Mouse (Mus musculus): ENCODE data around the gene Dscaml1. TPM values are rescaled to one million over a fixed set of nuclear protein-coding genes. Genes with fewer than 3 reads are reported as not detected.
A peak's percentile ranks its signal among the peaks of the same experiment; 100 is the strongest.

The Dscaml1 gene
- total RNA-seq, 2 experiments from 2014 or later: not detected

DNA sequence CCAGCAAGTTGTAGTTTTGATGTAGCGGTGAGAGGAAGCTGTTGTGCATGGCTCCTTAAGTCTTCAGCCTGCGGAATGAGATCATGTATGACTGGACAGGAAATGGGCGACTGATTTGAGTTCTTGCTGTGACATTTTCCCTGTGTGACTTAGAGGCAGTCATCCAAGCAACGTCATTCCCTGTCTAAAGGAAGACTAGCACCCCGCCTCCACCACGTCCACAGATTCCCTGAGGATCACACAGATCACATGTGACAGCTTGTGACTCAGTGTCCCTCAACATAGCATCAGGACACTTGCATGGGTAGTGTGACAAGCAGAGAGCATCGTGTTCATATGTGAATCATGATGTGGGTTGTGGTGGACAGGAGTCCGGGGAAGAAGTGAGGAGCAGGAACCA, 147.6 kb downstream of the Dscaml1 start:
- no peak for DNase-seq

DNA sequence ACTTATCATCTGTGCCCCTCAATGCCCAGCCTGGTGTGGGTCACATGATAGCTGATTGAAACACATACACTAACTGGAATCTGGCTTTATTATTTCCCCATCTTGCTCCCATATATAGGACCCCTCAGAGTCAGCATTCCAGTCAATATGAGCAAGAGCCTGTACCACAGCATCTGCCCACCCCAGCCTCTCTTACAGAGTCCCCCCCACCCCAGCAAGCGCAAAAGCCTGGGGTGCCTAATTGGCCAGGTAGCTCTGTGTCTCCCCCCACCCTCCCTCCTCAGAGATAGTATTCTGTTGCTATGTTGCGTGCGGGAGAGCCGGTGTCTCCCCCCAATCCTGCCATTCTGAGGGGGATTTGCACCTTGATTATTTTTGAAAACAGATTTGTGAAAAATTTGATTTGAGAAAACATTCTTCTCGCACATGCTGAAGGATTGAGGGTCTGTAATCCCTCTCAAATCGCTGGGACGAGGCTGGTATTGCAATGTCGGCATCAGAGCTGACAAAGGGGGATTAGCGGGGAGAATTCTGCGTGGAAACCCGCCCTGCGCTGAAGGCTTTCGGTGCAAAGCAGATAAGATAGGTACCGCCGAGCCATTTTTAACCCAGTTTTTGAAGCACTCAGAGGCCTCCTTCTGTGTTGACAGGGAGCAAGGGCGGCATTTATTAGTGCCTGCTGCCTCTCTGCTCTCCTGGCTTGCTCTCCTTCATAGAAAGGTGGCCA, 153.8 kb downstream of the Dscaml1 start:
- DNase-seq: no peak

DNA sequence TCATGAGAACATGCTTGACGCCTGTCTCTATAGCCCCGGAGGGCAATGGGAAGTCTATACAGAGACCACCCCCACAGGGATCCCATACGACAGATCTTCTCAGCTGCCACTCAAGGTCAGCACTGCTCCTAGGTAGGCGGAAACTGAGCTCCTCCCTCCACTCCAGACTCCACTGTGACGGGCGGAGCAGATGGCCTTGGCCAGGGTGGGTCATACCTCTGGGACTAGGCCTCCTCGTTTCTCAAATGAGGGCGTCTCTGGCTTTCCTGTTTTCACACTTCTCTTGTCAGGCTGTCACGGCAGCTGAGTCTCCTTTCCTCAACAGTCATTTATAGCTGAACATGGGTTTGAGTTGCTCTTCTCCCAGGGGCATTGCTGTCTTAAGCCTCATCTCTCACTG, 160.0 kb downstream of the Dscaml1 start:
- DNase-seq: no peak

DNA sequence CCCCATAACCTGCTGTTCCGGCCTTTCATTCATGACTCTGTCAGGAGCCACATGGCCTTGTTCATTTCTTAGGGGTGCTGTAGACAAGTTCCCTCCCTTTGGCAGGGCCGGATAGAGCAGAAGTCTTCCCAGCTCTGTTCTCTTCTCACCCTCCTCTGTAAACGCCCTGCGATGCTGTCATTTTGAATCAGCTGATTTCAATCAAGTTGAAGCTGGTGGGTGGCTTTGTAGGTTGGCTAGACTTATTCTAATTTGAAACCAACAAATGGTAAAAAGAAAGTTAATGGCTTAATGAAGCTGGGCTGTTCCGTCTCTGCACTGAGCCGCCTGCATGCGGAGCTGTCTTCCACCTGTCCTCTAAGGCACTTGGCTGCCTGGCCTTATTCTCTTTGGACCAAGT, 161.3 kb downstream of the Dscaml1 start:
- DNase-seq: no peak

DNA sequence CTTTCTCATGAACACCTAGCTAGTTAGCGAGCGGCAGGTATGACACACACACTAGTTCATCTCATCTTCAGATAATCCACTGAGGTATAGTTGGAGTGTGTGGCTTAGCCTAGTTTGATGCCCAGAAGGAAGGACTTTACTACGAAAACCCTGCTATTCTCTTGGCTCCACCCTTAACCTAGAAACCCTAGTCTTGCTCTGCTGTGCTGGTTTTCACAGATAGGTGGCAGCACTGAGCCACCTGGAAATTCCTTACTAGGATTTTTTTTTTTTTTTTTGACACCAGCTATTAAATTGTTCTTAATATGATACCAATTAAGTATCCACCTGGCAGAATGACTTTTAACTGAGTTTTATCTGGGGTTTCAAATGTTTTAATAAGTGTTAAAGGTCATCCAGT, 163.4 kb downstream of the Dscaml1 start:
- DNase-seq: no peak

DNA sequence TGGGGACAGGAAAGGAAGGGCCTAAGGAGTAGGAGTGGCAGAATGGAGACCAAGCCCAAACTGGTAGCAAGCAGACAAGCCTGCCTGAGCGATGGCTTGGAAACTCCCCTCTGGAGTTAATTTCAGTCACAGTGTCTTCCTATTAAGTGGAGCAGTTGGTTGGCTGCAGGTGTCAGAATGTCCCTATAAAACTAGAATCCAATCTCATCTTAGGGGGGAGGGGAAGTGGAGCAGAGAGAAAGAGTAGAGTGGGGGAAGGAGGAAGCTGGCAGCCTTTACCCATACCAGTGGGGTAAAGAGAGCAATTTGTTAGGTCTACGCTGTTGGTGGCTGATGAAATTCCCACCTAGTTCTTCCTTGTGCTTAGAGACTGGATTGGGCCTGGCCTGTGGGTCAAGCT, 164.6 kb downstream of the Dscaml1 start:
- no peak for DNase-seq

DNA sequence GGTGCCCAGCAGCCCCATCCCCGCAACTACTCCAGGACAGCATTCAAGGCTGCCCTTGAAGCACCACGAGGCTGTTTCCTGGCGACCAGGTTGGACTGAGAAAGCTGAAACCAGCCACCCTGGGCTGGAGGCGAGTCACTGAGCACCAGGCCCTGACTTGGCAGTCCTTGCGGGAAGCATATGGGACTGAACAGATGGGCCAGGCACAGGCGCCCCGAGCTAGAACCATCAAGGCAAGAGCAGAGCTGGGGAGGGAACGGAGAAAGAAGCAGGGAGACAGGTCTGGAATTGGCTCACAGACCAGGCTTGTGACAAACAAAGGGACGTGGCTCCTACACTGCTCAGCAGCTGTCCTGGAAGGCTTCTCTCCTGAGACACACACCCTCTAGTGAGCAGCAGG, 165.9 kb downstream of the Dscaml1 start:
- DNase-seq: no peak

DNA sequence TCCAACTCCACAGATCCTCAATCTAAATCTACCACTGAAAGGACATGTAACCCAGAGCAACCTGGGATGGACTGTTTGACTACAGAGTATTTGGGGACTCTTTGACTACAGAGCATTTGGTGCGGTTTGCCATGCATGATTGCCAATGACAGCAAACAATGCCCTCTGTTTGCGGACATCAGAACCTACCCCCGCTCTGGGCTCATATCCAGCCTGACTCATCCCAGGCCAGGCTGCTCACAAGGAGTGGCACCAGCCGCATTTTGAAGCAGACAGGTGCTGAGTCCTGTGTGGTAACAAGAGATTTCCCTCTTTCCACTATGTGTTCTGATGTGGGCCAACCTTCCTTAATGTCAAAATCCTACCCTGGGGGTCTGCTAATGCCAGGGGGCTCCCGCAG, 171.7 kb downstream of the Dscaml1 start:
- DNase-seq: no peak

DNA sequence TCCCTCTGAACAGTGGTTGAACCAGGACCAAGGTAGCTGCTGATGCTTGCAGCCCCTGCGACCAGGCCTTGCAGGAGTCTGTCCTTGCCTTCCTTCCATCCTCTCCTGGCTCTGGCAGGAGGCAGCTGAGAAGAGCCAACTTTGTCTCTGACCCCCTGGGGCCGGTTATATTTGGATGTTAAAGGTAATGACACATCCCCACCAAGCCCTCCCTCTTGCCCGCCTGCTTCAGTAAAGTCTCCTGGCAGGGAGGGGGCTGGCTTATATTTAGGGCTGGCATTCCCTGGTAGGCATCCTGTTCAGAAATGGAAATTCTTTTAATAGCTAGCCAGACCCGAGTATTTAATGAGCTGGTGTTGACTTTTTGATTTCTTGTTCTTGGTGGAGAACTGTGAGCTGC, 172.9 kb downstream of the Dscaml1 start:
- DNase-seq: no peak

DNA sequence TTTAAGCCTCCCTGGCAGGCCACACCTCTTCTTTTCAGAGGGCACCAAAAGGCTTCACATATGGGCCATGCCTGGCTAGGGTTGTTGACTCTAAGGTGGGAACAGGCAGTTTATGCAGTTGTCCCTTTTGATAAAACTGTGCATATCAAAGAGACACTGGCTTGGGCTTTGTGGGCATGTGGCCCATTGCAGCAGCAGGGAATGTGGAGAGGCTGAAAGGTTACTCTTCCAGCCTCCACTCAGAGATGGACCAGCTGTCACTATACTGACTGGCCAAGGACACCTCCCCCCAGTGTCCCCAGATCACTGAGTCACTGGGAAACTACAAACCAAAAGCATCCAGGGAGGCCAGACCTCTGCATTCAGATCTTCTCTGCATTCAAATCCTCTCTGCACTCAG, 180.9 kb downstream of the Dscaml1 start:
- no peak for DNase-seq

DNA sequence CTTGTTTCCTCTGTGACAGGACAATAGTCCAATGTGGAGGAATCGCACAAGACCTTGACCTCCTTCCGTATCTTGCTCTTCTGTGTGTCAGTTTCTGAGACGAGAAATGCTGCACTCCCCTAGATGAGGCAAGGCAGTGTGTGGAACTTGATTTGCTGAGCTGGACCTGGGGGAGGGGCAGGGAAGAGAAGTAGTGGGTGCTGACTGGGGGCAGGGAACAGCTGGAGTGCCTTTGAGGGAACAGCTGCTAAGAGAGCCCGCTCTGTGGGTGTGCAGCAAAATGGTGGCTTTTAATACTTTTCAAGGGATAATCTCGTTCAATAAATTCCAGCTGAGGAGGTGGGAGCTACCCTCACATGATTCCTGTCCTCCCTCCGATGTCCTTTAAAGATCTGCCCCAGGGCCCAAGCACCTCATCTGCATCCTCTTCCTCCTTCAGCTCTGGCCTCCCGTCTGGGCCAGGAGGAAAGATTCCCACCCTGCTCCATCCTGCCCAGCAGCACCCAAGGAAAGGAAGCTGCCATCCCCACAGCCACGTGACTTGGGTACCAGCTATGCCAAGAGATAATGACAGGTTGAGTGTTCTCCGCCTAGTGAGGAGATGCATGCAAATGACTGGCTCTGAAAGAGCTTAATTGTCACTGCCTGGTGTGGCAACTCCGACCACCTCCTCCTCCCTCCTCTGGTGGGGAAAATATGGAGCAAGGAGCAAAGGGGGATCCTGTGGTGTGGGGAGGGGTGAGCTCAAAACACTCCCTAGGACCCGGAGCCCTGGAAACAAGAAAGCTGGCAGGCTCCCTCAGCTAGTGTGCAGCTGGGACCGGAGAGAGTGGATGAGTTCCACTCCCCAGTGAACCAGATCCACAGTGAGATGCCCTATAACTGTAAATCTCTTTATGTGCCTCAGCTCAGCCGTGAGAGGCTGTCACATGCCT, 181.9 kb downstream of the Dscaml1 start:
- no peak for DNase-seq

DNA sequence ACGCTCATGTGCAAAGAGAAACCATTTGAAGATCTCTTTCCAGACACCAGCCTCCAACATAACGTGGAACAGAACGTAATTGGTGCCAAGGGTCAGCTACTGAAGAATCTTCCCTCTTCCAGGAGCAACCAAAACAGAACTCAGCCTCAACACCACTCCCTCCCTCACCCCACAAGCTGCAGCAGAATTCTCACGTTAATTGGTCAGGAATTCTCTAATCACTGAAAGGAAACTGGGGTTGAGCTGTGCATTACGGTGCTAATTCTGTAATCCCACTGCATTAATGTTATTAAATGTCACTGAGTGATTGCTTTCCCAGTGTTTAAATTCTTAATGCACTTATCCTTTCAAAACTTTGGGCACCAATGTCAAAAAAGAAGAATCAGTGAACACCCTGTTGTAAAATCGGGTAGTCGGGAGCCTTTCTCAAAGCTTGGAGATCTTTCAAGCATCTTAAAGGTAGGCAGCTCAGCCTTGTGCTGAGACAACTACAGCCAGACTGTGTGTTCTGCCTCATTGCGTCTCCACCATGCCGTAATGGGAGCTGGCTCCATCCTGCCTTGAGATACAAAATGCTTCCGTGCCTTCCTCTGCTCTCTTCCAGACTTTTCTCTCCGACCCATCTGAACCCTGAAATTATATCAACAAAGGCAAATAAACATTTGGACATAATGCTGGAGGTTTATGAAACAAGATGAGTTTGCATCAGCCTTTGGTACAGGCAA, 184.1 kb downstream of the Dscaml1 start:
- no peak for DNase-seq

DNA sequence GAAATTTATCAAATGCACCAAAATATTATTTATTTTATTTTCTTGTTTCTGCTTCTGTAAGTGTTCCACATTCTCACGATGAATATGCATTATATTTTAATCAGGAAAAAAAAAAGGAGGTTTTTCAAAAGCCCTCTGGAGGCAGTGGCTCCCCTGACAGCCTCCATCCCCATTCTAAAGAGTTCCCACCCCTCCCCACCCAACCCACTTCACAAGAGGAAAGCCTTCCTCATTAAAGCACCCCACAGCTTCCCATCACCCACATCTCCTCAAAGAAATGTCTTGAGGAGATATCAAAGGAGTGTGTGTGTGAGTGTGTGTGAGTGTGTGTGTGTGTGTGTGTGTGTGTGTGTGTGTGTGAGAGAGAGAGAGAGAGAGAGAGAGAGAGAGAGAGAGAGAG, 188.2 kb downstream of the Dscaml1 start:
- DNase-seq: no peak

DNA sequence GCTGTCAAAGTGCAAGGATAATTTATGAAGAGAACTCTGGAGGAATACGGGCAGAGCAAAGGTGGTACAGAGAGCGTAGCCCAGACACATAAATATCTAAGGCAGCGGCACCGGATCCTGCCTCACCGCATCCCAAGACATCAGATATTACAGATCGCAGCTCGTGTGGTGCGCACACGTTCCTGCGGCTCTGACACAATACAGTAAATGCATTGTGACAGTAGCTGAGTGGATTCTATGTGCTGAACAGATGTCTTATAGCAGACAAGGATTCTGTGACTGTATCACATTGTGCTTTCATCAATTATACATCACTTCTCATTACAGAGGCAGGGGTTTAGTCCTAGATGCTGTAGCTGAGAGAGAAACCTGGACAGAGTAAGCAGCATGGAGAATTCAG, 191.5 kb downstream of the Dscaml1 start:
- DNase-seq: no peak

DNA sequence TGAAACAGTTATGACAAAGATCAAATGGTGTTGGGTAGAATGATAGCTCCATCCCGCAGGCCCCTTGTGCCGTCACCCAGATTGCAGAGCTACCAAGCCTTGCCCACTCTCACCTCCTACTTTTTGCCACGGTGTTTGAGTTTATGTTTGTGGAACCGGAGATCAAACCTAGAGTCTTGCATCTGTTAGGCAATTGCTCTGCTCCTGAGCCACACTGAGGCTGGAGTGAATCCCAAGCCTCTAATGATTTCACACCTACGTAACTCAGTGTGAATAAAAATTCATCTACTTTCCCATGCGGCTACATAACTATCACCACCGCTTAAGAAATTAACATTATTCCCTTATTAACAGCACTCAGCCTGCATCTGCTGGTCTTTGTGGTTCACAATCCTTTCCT, 192.0 kb downstream of the Dscaml1 start:
- DNase-seq: no peak

DNA sequence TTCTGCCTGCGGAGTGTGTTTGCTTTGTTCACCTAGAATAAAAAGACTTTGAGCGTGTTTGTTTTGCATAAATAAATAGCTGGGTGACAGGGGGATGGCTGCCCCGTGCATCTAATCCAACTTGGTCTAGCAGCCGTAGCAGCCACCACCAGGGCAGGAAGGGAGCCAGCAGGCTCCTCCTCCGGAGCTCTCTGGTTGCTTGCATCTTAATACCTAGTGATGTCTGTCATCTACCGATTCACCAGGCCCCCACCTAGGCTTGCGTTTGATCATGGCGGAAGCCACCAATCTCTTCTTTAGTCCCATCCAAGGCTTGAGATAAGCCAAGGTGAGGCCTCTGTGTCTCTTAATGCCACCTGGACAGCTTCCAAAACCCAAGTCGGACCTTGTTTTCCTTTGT, 193.6 kb downstream of the Dscaml1 start:
- DNase-seq: no peak

DNA sequence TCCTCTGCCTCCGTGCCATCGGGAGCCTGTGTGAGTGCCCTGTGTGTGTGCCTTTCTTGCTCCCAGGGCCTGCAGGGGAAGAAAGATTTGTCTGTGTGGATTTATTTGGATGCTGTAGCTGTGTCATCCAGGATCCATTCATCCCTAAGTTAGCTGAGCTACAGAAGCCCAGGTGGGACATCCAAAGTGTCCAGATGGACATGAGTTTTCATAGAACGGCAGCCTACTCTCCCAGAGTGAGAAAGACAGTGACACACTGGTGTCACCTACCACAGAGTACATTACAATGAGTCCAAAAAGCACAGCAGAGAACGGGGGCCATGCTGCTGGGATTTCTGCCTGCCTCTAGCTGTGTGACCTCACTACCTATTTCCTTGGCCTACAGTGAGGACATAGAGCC, 194.5 kb downstream of the Dscaml1 start:
- no peak for DNase-seq

DNA sequence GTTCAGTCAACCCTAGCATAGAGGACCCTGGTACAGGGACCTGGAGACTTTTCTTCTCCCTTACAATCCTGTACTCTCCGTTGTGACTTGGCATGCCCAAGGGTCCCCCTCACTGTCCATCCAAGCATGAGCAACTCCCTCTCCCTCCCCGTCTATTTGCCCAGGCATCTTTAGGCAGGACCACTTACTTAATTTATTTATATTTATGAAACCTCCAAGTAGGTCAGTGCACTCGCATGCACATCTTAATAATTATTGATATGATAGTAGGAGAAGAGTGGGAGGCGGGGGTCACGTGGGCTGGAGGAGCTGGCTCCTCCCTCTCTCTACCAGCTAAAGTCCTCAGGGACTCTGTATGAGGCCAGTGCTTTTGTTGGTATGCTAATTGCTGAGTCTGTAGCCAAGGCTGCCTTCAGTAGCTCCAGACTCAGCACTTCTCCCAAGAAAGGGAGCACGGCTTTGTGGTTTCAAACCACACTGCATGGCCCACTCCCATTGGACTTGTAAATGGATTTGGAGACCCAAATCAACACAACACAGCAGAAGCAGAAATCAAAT, 199.5 kb downstream of the Dscaml1 start:
- DNase-seq: no peak

DNA sequence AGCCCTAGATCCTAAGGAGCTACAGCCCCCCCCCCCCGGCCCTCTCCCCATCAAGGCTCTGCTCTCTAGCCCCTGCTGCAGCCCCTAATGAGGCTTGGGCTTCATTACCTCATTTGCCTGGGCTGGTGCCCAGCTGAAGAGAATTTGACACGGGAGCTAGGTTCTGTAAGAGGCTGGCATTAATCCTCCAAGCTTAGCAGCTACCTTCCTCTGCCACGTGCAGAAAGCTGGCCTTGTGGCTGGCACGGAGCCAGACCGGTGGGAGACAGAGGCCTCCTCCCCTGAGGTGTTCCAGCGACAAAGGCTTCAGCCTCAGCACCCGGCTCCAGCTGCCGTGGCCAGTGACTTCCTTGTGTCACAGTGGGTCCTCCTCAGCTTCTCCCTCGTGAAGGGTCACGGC, 206.1 kb downstream of the Dscaml1 start:
- peak; percentile 7 for DNase-seq

DNA sequence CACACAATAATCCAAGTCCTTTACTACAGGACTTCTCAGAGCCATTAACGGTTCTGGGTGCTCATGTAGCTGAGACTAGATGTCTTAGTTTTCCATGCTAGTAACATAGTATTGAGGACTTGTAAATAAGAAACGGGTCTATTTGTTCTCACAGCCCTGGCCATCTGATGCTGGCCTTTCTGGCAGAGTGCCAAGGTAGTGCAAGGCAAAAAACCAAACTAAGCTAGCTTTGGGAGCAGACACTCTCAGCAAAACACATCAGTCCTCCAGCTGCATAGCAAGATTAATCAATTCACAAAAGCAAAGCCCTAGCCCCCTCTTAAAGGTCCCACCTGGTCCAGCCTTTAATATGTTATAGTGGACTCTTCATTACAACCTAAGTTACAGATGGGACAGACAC, 206.6 kb downstream of the Dscaml1 start:
- DNase-seq: no peak

DNA sequence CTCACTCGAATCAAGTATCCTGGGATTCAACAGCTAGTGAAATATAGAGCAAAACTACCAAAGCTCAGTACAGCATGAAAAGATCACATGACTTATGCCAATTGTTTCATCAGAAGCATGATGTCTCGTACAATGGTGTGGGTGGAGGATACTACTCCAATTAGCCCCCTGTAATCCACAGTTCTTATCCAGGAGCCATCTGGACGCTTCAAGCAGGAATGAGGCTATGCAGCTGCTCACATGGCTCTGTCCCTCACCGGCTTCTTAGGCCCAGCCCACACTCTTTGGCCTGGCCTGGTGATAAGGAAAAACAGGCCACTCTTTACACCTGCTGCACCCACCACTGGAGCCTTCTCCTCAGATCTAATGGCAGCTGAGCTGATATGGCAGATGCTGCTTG, 208.6 kb downstream of the Dscaml1 start:
- DNase-seq: no peak

DNA sequence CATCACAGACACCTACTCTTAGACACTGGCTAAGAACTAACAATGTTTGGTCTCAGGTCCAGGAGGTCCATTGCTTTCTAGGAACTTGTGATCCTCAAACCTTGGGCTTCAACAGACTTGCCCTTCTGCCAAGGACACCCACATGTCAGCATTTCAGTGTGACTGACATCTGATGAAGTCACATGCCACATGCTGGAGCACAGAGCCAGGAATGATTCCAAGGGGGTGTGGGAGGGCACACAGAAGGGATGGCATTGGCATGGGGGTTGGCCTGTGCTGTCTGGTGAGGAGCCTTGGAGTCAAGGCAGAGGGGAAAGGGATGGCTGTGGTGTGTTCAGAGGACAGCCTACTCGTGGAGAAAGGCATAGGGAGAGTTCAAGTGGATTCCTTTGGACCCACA, 210.9 kb downstream of the Dscaml1 start:
- DNase-seq: no peak

Measured in gastrocnemius, postnatal 25 days (tissue).